8 mouse cellular contexts compared by ENCODE assay signal in genomic region chr6:122811771-122812600, GRCm38 (mm10). TPM values are rescaled to one million over a fixed set of nuclear protein-coding genes. Genes with fewer than 3 reads are reported as not detected.
DNase-seq lines count a peak whose midpoint lies in the region; ATAC-seq and TF ChIP-seq lines count a peak whose summit lies in the region.

No protein-coding gene starts in this region.

- no peak; the same call in 1 of the 2 replicates for ATAC-seq in forebrain, embryonic 16.5 days
- peak; percentile 29 for ATAC-seq in lung, postnatal 0 days
- ATAC-seq in neutrophil, adult 5-6 weeks (ENCODE audit: extremely low read depth, insufficient number of reproducible peaks, low FRiP score, poor library complexity, severe bottlenecking), result peak; percentile 34; the same call in 1 of the 2 replicates

- H3K4me1 ChIP-seq in forebrain, embryonic 16.5 days (replicated peaks; ENCODE audit: control insufficient read depth, insufficient read depth, low read length), result peaks cover 8% of the 10 kb centered on the region
- peaks cover 8% of the 10 kb centered on the region; the same call in 1 of the 2 replicates for H3K4me1 ChIP-seq in kidney, adult 2 months (ENCODE audit: control insufficient read depth, insufficient read depth, low read length)
- 0 out of 2 replicates have a peak, but pooled peaks cover 3% of the 10 kb centered on the region for H3K4me1 ChIP-seq in lung, postnatal 0 days (ENCODE audit: insufficient read depth, low read depth, low read length)

- 24% methylated on average over 16 of the region's 16 CpGs for WGBS in forebrain, embryonic 16.5 days
- WGBS in kidney, adult 2 months, result 28% methylated on average over 16 of the region's 16 CpGs
- 26% methylated on average over 16 of the region's 16 CpGs for WGBS in lung, postnatal 0 days

- no peaks in the 10 kb centered on the region for H3K9me3 ChIP-seq in forebrain, embryonic 16.5 days (ENCODE audit: control insufficient read depth, low read length)
- H3K9me3 ChIP-seq in lung, postnatal 0 days (ENCODE audit: low read length), result no peaks in the 10 kb centered on the region

- peak overlapping the region; percentile 60 for H3K4me2 ChIP-seq in forebrain, embryonic 16.5 days (ENCODE audit: low read length)
- peak overlapping the region; percentile 54 for H3K4me2 ChIP-seq in lung, postnatal 0 days (replicated peaks; ENCODE audit: low read depth, low read length)

- no peak; the same call in 1 of the 2 replicates for TF ChIP-seq EP300 in lung, postnatal 0 days (IDR thresholded peaks at IDR 0.05)

- peak overlapping the region; percentile 99 for H3K27ac ChIP-seq in layer of hippocampus, adult 2 months
- peak overlapping the region; percentile 99 for H3K27ac ChIP-seq in forebrain, embryonic 16.5 days (ENCODE audit: low read length)
- peak overlapping the region; percentile 95 for H3K27ac ChIP-seq in kidney, adult 2 months (ENCODE audit: insufficient read depth, low read depth, low read length)
- H3K27ac ChIP-seq in lung, postnatal 0 days (ENCODE audit: low read length), result peak overlapping the region; percentile 99

- no peaks in the 10 kb centered on the region for H3K27me3 ChIP-seq in forebrain, embryonic 16.5 days (replicated peaks; ENCODE audit: control insufficient read depth, insufficient read depth, low read length)
- no peaks in the 10 kb centered on the region for H3K27me3 ChIP-seq in kidney, adult 2 months (replicated peaks; ENCODE audit: control insufficient read depth, insufficient read depth, low read length)
- H3K27me3 ChIP-seq in lung, postnatal 0 days (replicated peaks; ENCODE audit: insufficient read depth, low read length), result no peaks in the 10 kb centered on the region

- H3K9ac ChIP-seq in forebrain, embryonic 16.5 days (replicated peaks; ENCODE audit: low read depth, low read length), result peak overlapping the region; percentile 2; the same call in 1 of the 2 replicates
- peak overlapping the region; percentile 69 for H3K9ac ChIP-seq in lung, postnatal 0 days (replicated peaks; ENCODE audit: low read depth)

- no peak for DNase-seq in layer of hippocampus, adult 2 months (ENCODE audit: low spot score in 2 of 2)
- DNase-seq in layer of hippocampus, postnatal 10 days (ENCODE audit: low spot score in 2 of 2), result no peak
- peak; percentile 53 for DNase-seq in cerebellum, adult 8-10 months
- DNase-seq in kidney, adult 2 months, result peak; percentile 40
- peak; percentile 81 for DNase-seq in lung, postnatal 0 days (ENCODE audit: low spot score)
- no peak for DNase-seq in frontal cortex, postnatal 25 days (ENCODE audit: low spot score in 2 of 2)

- no peak for TF ChIP-seq POLR2A in kidney, adult 2 months (IDR thresholded peaks at IDR 0.05; ENCODE audit: low read depth, low read length)

- no peak for TF ChIP-seq CTCF in layer of hippocampus, adult 2 months (conservative IDR thresholded peaks at IDR 0.05)
- no peak for TF ChIP-seq CTCF in kidney, adult 2 months (conservative IDR thresholded peaks at IDR 0.05; ENCODE audit: insufficient read depth, insufficient read length, low read depth, low read length)
- TF ChIP-seq CTCF in lung, postnatal 0 days (IDR thresholded peaks at IDR 0.05), result peak; percentile 57

- peak overlapping the region; percentile 65 for H3K4me3 ChIP-seq in layer of hippocampus, adult 2 months
- H3K4me3 ChIP-seq in forebrain, embryonic 16.5 days (replicated peaks; ENCODE audit: low read length), result peak overlapping the region; percentile 82
- H3K4me3 ChIP-seq in kidney, adult 2 months (ENCODE audit: insufficient read depth, low read depth, low read length), result peak overlapping the region; percentile 36
- peak overlapping the region; percentile 66 for H3K4me3 ChIP-seq in lung, postnatal 0 days (ENCODE audit: low read depth, low read length)

- no peaks in the 10 kb centered on the region for H3K36me3 ChIP-seq in forebrain, embryonic 16.5 days (ENCODE audit: control insufficient read depth, insufficient read depth)
- no peaks in the 10 kb centered on the region for H3K36me3 ChIP-seq in kidney, adult 2 months (ENCODE audit: control insufficient read depth, insufficient read depth, low read length)
- no peaks in the 10 kb centered on the region for H3K36me3 ChIP-seq in lung, postnatal 0 days (ENCODE audit: insufficient read depth, low read length)

RNA-seq across cellular contexts. Expression of gene Foxj2, which starts 7.7 kb away (rescaled TPM):
- 10 to 100 TPM; 28.8 to 30.7 TPM for total RNA-seq in layer of hippocampus, adult 2 months (2021)
- 10 to 100 TPM; 24.3 to 27.8 TPM for total RNA-seq in layer of hippocampus, postnatal 10 days (2021)
- 8.1 and 8.5 TPM in 2 replicates for polyA plus RNA-seq in forebrain, embryonic 16.5 days (2015; fragmentation: Nextera tagmentation; extraction: Ambion mirVana)
- 9.7 and 12.7 TPM in 2 replicates for polyA plus RNA-seq in kidney, adult 2 months (2012; rRNA removed)
- 5.5 and 6.1 TPM in 2 replicates for polyA plus RNA-seq in lung, postnatal 0 days (2015; fragmentation: Nextera tagmentation; extraction: Ambion mirVana)
- 32.8 and 38.8 TPM in 2 replicates for total RNA-seq in neutrophil, adult 5-6 weeks (2017)

RNA-seq across cellular contexts. Expression of gene Slc2a3, which starts 10.5 kb away (rescaled TPM):
- total RNA-seq in layer of hippocampus, adult 2 months (2021), result 100 to 1,000 TPM; 104 to 109 TPM
- 100 to 1,000 TPM in 1 of 2 experiments, 10 to 100 TPM in 1; 99.1 to 117 TPM for total RNA-seq in layer of hippocampus, postnatal 10 days (2021)
- polyA plus RNA-seq in forebrain, embryonic 16.5 days (2015; fragmentation: Nextera tagmentation; extraction: Ambion mirVana), result 25.9 and 33.7 TPM in 2 replicates
- polyA plus RNA-seq in kidney, adult 2 months (2012; rRNA removed), result 1.3 and 2.7 TPM in 2 replicates
- polyA plus RNA-seq in lung, postnatal 0 days (2015; fragmentation: Nextera tagmentation; extraction: Ambion mirVana), result 3.8 and 5.0 TPM in 2 replicates
- 315 and 331 TPM in 2 replicates for total RNA-seq in neutrophil, adult 5-6 weeks (2017)

RNA-seq across cellular contexts. Expression of gene C3ar1, which starts 44.0 kb away (rescaled TPM):
- under 1 TPM; 0.54 to 0.61 TPM for total RNA-seq in layer of hippocampus, adult 2 months (2021)
- total RNA-seq in layer of hippocampus, postnatal 10 days (2021), result under 1 TPM; 0.87 TPM
- 1.0 and 1.8 TPM in 2 replicates for polyA plus RNA-seq in forebrain, embryonic 16.5 days (2015; fragmentation: Nextera tagmentation; extraction: Ambion mirVana)
- 1.6 and 2.1 TPM in 2 replicates for polyA plus RNA-seq in kidney, adult 2 months (2012; rRNA removed)
- 3.4 and 3.6 TPM in 2 replicates for polyA plus RNA-seq in lung, postnatal 0 days (2015; fragmentation: Nextera tagmentation; extraction: Ambion mirVana)
- total RNA-seq in neutrophil, adult 5-6 weeks (2017), result 1.4 and 1.5 TPM in 2 replicates

Comparison
In these comparisons a context has a peak if more than half of its experiments do, and no peak if none do; other contexts are left out.
1. DNase-seq: peak in cerebellum, adult 8-10 months (single experiment), kidney, adult 2 months (single experiment) and lung, postnatal 0 days (single experiment); none in layer of hippocampus, adult 2 months (0 of 2), layer of hippocampus, postnatal 10 days (0 of 2) and frontal cortex, postnatal 25 days (0 of 2).
2. Peak in every context shown above with its lines, with median percentiles within 50 percentile points of each other: H3K27ac ChIP-seq and H3K4me3 ChIP-seq.